Mouse (Mus musculus) testis, adult 2 months (tissue): ENCODE results near the gene Dnah2.

Experiments used
- CTCF ChIP-seq: fragments of 200-500 bp; IDR thresholded peaks from 2 replicates; pipeline ENCODE4 v1.5.1; 2012; ENCODE audit warnings: low read depth, mild to moderate bottlenecking, inconsistent platforms, low read length, moderate library complexity; ENCODE audit not compliant: control insufficient read depth, insufficient read depth, insufficient replicate concordance
- POLR2A ChIP-seq: fragments of 200-500 bp; IDR thresholded peaks from 2 replicates; pipeline ENCODE4 v1.6.1; 2012; ENCODE audit warnings: low read depth, mild to moderate bottlenecking, inconsistent platforms, low read length, moderate library complexity; ENCODE audit not compliant: control insufficient read depth

DNA sequence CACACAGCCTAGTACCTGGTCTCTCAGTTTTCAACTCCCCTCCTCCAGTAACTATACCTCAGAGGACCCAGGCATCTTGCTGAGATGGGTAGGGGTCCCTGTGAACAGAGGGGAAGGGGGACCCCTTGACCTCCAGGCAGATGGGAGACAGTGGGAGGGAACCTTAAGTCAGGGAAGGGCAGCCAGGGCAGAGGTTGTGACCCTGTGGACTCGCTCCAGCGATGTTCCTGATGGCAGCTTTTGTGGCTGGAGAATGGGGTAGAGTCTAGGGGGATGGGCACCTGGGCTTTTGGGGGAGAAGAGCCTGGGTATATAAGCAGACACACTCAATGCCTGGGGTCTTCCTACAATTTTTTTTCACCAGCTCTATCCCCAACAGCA lies 4.4 kb upstream of the Dnah2 start:
- TF ChIP-seq CTCF = no peak
- TF ChIP-seq POLR2A = no peak
